Mouse (Mus musculus): ENCODE measurements around the gene Hdgf. TPM values are rescaled to one million over a fixed set of nuclear protein-coding genes. Genes with fewer than 3 reads are reported as not detected.

The Hdgf gene
- polyA plus RNA-seq, 1 experiment from 2014 or later = 235 TPM

DNA sequence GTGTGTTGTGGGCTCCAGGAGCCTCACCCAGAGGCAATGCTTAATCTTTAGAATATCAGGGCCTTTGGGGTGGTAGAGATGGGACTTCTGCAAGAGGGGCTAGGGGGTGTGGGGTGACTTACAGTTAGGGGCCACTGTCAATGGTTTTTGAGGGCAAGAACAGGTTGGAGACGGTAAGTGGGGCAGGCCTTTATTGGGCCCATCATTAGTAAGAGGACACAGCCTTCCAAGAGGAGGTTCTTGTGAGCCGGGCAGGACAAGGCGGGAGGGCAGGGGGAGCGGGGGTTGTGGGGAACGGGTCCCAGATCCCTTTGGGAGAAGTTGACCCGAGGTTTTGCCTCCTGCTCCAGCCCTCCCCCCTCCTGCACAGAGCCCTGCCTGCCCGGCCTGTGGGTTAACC lies 7.4 kb downstream of the Hdgf start:
- Histone ChIP-seq H3K9me3 (no peaks in the 10 kb centered on the region), H3K4me1 (peaks cover 27% of the 10 kb centered on the region), H3K9ac (replicated peaks) (no peak overlapping the region), H3K27ac (replicated peaks) (no peak overlapping the region), H3K36me3 (peaks cover 36% of the 10 kb centered on the region), H3K4me2 (replicated peaks) (no peak overlapping the region), H3K4me3 (no peak overlapping the region), H3K27me3 (no peaks in the 10 kb centered on the region)
- no peak for ATAC-seq (replicated peaks)
- 83% methylated on average over 7 of the region's 7 CpGs for WGBS

DNA sequence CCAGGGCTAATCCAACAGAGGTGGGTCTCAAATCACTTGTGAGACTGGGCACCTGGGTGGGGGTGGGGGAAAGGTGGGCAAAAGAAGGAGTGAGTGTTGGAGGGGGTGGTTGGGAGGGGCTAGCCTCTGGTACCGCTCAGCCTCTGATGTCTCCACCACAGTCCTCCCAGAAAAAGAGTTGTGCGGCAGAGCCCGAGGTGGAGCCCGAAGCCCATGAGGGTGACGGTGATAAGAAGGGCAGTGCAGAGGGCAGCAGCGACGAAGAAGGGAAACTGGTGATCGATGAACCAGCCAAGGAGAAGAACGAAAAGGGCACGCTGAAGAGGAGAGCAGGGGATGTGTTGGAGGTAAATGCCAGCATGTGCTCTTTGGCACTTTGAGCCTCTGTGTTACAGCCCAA lies 7.8 kb downstream of the Hdgf start:
- H3K4me3 ChIP-seq = no peak overlapping the region
- H3K4me1 ChIP-seq = peaks cover 26% of the 10 kb centered on the region
- no peaks in the 10 kb centered on the region for H3K9me3 ChIP-seq
- H3K36me3 ChIP-seq = peaks cover 36% of the 10 kb centered on the region
- no peak overlapping the region for H3K9ac ChIP-seq (replicated peaks)
- H3K4me2 ChIP-seq (replicated peaks) = no peak overlapping the region
- H3K27ac ChIP-seq (replicated peaks) = no peak overlapping the region
- no peak for ATAC-seq (replicated peaks)
- H3K27me3 ChIP-seq = no peaks in the 10 kb centered on the region
- WGBS = 94% methylated on average over 10 of the region's 10 CpGs

DNA sequence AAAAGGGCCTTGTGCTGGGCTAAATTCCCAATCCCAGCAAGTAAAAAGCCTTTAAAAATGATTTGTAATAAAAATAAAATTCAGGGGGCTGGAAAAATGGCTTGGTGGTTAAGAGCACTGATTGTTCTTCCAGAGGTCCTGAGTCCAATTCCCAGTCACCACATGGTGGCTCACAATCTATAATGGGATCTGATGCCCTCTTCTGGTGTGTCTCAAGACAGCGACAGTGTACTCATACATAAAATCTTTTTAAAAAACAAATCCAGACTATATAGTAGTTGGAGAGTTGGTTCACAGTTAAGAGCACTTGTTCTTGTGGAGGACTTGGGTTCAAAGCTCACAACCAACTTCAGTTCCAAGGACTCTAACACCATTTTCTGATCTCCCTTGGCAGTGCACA lies 10.9 kb downstream of the Hdgf start:
- no peak overlapping the region for H3K9ac ChIP-seq (replicated peaks)
- peaks cover 16% of the 10 kb centered on the region for H3K4me1 ChIP-seq
- no peak overlapping the region for H3K4me2 ChIP-seq (replicated peaks)
- no peaks in the 10 kb centered on the region for H3K27me3 ChIP-seq
- H3K36me3 ChIP-seq = peaks cover 39% of the 10 kb centered on the region
- H3K27ac ChIP-seq (replicated peaks) = no peak overlapping the region
- no peak overlapping the region for H3K4me3 ChIP-seq
- H3K9me3 ChIP-seq = no peaks in the 10 kb centered on the region
- WGBS = 89% methylated on average over 1 of the region's 1 CpGs
- ATAC-seq (replicated peaks) = no peak

DNA sequence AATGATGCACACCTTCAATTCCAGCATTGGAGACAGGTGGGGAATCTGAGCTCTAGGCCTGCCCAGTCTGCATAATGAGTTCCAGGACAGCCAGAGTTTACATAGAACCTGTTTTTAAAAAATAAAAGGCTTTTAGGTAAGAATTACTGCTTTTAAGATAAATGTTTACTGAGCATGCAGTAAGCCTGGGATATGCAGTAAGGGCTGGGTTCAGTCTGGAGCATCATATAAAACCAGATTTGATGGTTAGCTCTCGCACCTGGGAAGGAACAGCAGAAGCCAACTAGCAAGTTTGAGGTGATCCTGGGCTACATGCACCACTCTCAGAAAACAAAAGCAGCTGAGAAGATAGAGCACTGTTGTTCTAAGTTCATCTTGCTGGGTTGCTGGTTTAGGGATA lies 12.4 kb downstream of the Hdgf start:
- Histone ChIP-seq H3K27ac (replicated peaks) (peak overlapping the region; percentile 6; the same call in 1 of the 2 replicates), H3K4me1 (peaks cover 16% of the 10 kb centered on the region), H3K9ac (replicated peaks) (no peak overlapping the region), H3K9me3 (no peaks in the 10 kb centered on the region), H3K36me3 (peaks cover 51% of the 10 kb centered on the region), H3K4me3 (no peak overlapping the region), H3K27me3 (no peaks in the 10 kb centered on the region), H3K4me2 (replicated peaks) (no peak overlapping the region)
- ATAC-seq (replicated peaks) = peak; percentile 5; the same call in 1 of the 2 replicates
- WGBS = 98% methylated on average over 1 of the region's 1 CpGs

DNA sequence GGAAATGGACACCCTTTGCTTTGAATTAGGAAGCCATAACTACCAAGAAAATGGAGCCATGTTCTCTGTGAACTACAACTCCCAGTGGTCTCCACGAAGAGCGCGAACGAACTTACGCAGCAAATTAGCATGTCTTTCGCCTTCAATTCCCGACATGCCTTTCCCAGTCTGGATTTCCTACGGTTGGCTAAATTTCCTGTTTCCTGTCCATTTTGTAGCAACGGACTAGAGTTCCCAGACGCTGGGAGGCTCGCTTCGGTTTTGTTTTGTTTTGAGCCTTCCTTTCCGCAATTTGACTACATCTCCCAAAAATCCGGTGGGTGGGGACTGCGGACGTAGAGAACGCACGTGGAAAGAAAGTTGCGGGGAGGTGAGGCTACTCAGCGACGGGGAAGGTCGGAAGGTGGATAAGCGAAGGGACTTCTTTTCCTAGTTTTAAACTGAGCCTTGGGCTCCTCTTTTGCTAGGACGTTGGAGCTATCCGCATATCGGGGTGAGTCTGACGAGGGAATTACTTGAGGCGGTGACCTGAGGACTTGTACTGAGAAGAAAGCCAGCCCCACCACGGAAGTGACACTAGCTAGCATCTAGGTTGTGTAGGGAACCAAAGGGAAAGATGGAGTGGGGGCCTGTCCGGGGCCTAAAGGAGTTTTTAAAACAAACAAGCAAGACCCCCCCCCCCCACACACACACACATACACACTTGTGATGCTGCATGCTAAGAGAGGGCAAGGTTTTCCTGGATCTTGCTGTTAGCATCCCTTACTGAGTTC lies 13.4 kb downstream of the Hdgf start, which contains the start of gene Mrpl24:
Gene Mrpl24, plus strand, starts transcription at position 171 of the 773 bp plus-strand sequence.
- H3K36me3 ChIP-seq = peaks cover 51% of the 10 kb centered on the region

DNA sequence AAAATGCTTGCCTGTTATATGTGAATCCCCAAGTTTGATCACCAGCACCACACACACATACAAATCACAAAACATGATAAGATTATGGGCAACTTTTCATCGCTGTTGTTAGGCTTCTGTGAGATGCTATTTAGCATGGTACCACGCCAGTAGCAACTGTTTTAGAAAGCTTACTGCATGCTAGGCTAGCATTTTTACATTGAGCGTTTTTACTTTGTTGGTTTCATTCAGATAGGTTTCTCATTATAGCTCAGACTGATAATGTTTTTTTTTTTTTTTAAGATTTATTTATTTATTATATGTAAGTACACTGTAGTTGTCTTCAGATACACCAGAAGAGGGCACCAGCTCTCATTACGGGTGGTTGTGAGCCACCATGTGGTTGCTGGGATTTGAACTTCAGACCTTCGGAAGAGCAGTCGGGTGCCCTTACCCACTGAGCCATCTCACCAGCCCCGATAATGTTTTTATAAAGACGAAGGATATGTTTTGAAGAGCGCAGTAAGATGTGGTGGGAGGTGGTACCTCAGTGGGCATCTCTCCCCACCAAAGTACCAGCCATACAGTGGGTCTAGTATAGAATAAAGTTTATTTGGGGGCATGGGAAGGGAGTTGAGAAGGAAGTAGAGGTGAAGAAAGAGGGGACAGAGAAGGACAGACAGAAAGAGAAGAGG lies 14.3 kb downstream of the Hdgf start:
- Histone ChIP-seq H3K27ac (replicated peaks) (no peak overlapping the region), H3K4me2 (replicated peaks) (peak overlapping the region; percentile 89), H3K9me3 (no peaks in the 10 kb centered on the region), H3K36me3 (peaks cover 51% of the 10 kb centered on the region), H3K4me3 (peak overlapping the region; percentile 77), H3K9ac (replicated peaks) (peak overlapping the region; percentile 74; the same call in 1 of the 2 replicates), H3K4me1 (peaks cover 16% of the 10 kb centered on the region), H3K27me3 (no peaks in the 10 kb centered on the region)
- WGBS = 63% methylated on average over 9 of the region's 9 CpGs
- no peak for ATAC-seq (replicated peaks)

More for the DNA sequence above, 13.4 kb downstream of the Hdgf start, which contains the start of gene Mrpl24:
- Histone ChIP-seq H3K9me3 (no peaks in the 10 kb centered on the region), H3K4me1 (peaks cover 16% of the 10 kb centered on the region), H3K9ac (replicated peaks) (peak within 1 kb of the TSS; percentile 74), H3K27ac (replicated peaks) (peak within 1 kb of the TSS; percentile 75), H3K27me3 (no peaks in the 10 kb centered on the region), H3K4me3 (peak within 1 kb of the TSS; percentile 77), H3K4me2 (replicated peaks) (peak within 1 kb of the TSS; percentile 89)
- WGBS = under 1% methylated on average over 30 of the region's 30 CpGs
- peak; percentile 90 for ATAC-seq (replicated peaks)

DNA sequence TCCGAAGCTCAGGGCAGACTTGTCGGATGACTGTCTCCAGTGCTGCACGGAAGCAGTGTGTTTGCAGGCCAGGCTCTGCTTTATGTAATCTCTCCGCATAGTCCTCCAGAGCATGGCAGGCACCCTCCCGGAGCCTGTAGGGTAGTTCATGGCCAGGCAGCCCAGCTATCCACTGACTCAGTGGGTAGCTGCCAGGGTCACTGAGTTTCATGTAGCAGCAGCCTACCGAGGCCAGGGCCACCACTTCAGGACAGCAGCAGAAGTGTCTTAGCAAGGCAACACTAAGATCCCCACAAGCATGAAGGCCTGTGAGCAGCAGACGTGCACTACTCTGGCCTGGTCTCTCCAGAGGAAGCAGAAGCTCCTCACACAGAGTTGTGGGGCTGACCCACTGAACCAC lies 18.9 kb downstream of the Hdgf start:
- peaks cover 55% of the 10 kb centered on the region for H3K36me3 ChIP-seq
- no peak overlapping the region for H3K27ac ChIP-seq (replicated peaks)
- ATAC-seq (replicated peaks) = no peak
- WGBS = 90% methylated on average over 7 of the region's 7 CpGs
- H3K9ac ChIP-seq (replicated peaks) = no peak overlapping the region
- no peak overlapping the region for H3K4me2 ChIP-seq (replicated peaks)
- peaks cover 20% of the 10 kb centered on the region for H3K4me1 ChIP-seq
- H3K4me3 ChIP-seq = no peak overlapping the region
- H3K9me3 ChIP-seq = no peaks in the 10 kb centered on the region
- H3K27me3 ChIP-seq = no peaks in the 10 kb centered on the region

DNA sequence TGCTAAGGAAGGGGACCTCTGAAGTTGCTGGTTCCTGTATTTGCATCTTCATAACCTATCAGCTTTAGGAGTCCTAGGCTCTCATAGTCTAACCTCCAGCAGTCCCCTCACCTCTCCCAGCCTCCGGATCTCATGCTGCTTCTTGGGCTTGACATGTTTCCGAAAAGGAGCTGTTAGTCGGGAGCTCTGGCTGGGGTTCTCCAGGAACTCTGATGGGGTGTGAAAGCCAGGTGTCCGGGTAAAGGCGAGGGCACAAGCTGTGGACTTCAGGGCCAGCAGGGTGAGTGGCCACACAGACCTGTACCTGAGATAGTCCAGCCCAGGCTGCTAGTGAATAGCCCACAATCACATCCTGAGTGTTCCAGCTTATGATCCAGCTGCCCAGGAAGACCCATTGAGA lies 21.3 kb downstream of the Hdgf start:
- Histone ChIP-seq H3K4me3 (no peak overlapping the region), H3K4me2 (replicated peaks) (no peak overlapping the region), H3K27ac (replicated peaks) (no peak overlapping the region), H3K27me3 (no peaks in the 10 kb centered on the region), H3K9me3 (no peaks in the 10 kb centered on the region), H3K4me1 (peaks cover 29% of the 10 kb centered on the region), H3K36me3 (peaks cover 54% of the 10 kb centered on the region), H3K9ac (replicated peaks) (no peak overlapping the region)
- no peak for ATAC-seq (replicated peaks)
- WGBS = 87% methylated on average over 5 of the region's 5 CpGs

DNA sequence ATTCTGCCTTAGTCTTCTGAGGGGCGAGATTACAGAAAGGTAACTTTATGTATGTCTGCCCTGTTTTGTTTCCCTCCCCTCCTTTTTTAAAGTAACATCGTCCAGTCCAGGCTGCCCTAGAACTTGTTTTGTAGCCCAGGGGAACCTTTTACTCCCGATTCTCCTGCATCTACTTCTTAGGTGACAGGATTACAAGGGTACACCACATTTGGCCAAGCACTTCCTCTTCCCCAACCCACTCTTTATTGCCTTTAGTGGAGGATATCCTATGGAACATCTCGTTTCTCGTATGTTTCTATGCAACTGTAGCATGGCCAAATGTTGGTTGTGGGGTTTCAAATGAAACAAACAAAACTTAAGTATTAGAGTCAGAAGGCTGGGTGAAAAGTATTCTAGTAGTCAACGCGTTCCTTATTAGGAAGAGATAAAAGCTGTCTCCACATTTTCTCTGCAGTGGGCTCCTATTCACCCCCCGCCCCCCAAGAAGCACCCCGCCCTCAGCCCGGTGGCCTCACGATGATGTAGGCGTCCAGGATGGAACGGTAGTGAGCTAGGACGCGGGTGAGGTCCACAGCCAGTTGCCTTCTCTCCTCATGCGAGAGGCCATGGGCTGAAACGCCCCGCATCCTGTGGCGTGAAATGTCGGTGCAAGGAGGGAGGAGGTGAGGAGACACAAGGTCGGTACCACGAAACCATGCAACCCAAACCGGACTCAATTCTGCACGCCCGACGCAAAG lies 23.4 kb downstream of the Hdgf start:
- H3K27me3 ChIP-seq = no peaks in the 10 kb centered on the region
- H3K4me1 ChIP-seq = peaks cover 43% of the 10 kb centered on the region
- H3K9me3 ChIP-seq = no peaks in the 10 kb centered on the region
- H3K27ac ChIP-seq (replicated peaks) = peak overlapping the region; percentile 79
- H3K36me3 ChIP-seq = peaks cover 49% of the 10 kb centered on the region
- H3K9ac ChIP-seq (replicated peaks) = peak overlapping the region; percentile 75
- peak; percentile 70 for ATAC-seq (replicated peaks)
- peak overlapping the region; percentile 80 for H3K4me2 ChIP-seq (replicated peaks)
- peak overlapping the region; percentile 70 for H3K4me3 ChIP-seq
- 8% methylated on average over 26 of the region's 26 CpGs for WGBS

DNA sequence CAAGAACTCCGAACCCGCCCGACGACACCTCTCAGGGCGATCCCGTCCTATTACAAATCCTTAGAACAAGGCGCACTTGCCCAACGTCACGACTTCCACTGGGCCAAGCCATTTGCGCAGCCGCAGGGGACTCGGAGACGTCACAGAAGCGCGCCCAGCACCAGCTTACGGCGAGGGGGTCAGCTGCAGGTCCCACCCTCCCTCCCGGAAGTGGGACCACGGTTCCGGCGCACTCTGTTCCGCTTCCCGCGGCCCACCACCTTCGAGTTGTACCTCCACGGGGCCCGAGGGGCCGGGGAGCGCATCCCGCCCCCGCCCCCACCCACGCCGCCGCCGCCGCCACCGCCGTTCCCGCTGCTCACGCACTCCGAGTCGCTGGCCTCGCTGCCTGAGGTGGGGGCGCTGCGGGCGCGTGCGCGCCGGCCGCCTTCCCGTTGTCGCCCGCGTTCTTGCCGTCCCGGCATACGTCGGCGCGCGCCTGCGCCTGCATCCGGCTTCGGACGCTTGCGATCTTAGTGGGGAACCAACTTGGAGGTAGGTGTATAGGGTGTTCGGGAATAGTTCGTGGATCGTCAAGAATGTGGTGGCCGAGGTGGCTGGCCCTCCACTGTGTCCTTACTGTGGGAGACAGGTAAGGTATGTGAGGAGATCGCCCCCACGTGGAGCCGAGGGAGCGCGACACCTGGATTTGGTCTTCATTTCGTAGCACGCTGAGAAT lies 24.1 kb downstream of the Hdgf start, which contains the start of the genes Isg20l2 and Rrnad1:
Gene Isg20l2, plus strand, starts transcription at position 237 of the 718 bp plus-strand sequence.
Gene Rrnad1, minus strand, starts transcription at position 640 of the 718 bp plus-strand sequence.
- H3K9me3 ChIP-seq = no peaks in the 10 kb centered on the region
- peak; percentile 98 for ATAC-seq (replicated peaks)
- WGBS = 0% methylated on average over 75 of the region's 78 CpGs

DNA sequence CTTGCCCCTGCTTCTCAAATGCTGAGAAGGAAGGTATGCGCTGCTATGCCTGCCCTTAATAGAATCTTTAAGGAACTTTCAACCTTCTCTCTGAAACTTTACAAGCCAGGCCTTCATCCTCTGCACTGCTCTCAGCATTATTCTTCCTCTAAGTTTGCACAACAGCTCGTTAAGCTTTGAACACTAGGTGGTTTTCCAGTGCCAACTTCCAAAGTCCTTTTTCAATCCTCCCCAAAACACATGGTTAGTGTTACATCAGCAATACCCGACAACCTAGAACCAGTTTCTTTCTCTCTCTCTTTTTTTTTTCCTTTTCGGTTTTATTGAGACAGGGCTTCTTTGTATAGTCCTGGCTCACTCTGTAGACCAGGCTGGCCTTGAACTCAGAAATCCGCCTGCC lies 27.9 kb downstream of the Hdgf start:
- ATAC-seq (replicated peaks) = no peak
- H3K36me3 ChIP-seq = peaks cover 45% of the 10 kb centered on the region
- no peaks in the 10 kb centered on the region for H3K9me3 ChIP-seq
- no peak overlapping the region for H3K9ac ChIP-seq (replicated peaks)
- H3K4me1 ChIP-seq = peaks cover 51% of the 10 kb centered on the region
- H3K4me2 ChIP-seq (replicated peaks) = no peak overlapping the region
- 61% methylated on average over 5 of the region's 5 CpGs for WGBS
- no peak overlapping the region for H3K27ac ChIP-seq (replicated peaks)
- no peaks in the 10 kb centered on the region for H3K27me3 ChIP-seq
- no peak overlapping the region for H3K4me3 ChIP-seq

More for the DNA sequence above, 24.1 kb downstream of the Hdgf start, which contains the start of the genes Isg20l2 and Rrnad1:
- Histone ChIP-seq H3K27me3 (no peaks in the 10 kb centered on the region), H3K4me2 (replicated peaks) (peak within 1 kb of the TSS; percentile 80), H3K4me1 (peaks cover 46% of the 10 kb centered on the region), H3K4me3 (peak within 1 kb of the TSS; percentile 70), H3K36me3 (peaks cover 45% of the 10 kb centered on the region), H3K9ac (replicated peaks) (peak within 1 kb of the TSS; percentile 75), H3K27ac (replicated peaks) (peak within 1 kb of the TSS; percentile 83)

All from forebrain, embryonic 15.5 days (tissue).